Mouse (Mus musculus) gastrocnemius, postnatal 36 days (tissue): ENCODE measurements around the gene Med26. TPM values are rescaled to one million over a fixed set of nuclear protein-coding genes. Genes with fewer than 3 reads are reported as not detected.

Source experiments
- DNase-seq, 2 experiments: peaks; one replicate each; pipeline ENCODE4 v3.0.0; 2022
- intact Hi-C: fragments of 180-260 bp; cut with DNase I; formaldehyde crosslinking; loops from one replicate; pipeline ENCODE4 v1.15.1; 2025
- total RNA-seq, 2 experiments: library from RNA; stranded (reverse); gene quantifications; 2 replicates each; pipeline ENCODE4 v1.2.3; 2021

Gene Med26
- total RNA-seq, 2 experiments from 2014 or later, result 8.2 to 8.3 TPM

DNA sequence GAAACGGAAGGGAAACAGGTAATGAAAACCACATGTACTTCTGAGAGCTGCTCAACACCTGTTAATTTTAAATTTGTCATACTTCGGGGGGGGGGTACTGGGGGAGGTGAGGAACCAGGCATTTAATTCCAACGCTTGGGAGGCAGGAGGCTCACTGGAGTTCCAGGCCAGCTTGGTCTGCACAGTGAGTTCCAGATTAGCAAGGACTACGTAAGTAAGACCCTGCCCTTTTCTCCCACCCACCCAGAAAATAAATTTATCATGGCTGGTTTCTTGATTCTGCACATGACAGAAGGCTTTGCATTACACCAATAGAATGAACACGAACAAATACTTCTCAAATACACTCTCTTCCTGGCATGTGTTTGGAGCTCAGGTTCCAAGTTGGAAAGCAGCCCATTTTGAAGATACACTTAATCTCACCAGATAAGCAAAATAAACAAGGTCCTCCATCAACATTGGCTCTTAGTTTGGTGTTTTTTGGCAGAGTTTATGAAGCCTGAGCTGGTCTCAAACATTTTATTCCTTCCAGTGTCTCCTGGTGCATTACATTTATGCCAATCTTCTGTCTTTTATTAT is 1.3 kb upstream of the Med26 start:
- intact Hi-C loops, result loop anchor here (5.0 kb wide), 1 partner anchor 52 kb away; no protein-coding TSS in a partner anchor
- DNase-seq, result no peak

DNA sequence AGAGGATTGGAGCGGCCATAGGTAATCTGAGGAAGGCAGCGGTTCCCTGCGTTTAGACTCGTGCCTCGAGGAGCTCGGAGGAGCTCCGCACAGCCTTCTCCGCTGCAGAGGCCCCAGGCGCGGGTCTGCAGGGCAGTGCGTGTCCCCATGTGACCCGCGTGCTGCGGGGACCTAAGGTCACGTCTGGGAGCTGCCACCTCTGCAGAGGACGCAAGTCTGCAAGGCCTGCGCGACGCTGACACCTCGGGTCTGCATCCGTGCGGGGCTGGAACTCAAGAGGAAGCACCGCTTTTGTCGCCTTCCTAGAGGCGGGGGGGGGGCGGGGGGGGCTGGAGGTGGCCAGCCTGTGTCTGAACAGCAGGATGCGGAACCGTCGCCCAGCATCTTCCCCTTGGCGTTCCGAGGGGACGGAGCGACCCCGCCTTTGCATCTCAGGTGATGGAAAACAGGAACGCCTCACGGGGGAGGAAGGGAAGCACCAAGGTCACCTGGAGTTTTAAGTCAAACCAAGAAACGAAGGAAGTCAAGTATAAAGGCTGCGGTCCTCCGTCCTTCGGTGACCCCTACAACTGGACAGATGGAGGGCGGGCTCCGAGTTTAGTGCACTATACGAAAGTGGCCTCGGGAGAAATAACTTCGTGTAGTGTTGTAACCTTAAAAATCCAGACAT is 709 bp upstream of the Med26 start:
- no peak for DNase-seq

DNA sequence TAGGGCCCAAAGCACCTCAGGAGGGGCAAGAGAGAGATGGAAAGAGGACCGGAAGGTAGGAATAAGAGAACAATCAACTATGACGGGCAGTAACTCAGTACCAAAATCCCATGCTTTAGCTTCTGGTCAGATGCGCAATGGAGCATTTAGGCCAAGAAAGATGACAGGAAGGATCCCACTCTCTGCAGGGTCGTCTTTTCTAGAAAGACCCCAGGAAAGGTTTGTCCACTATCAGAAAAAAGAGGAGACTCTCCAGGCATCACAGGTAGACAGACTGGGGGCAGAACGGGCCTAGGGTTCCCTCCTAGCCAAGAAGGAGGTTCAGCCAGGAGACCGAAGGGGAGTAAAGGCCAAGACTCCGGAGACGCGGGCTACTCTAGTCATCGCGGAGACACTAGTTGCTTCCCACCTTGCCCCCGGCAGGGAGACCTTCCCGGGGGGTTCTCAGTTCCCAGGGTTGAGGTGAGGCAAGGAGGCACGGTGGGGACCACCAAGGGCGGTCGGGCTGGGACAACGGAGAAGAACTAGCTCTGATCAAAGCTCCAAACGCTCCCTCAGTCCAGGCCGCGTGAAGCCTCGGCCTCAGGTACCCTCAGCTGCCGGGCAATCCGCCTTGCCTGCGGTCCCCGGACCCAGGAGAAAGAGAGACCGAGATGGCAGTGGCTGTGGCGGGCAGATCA is 808 bp downstream of the Med26 start:
- intact Hi-C loops, result loop anchor here (5.0 kb wide), 1 partner anchor 50 kb away; no protein-coding TSS in a partner anchor
- peak in 1 of 2 experiments; percentile 16 for DNase-seq

More for the DNA sequence above, 709 bp upstream of the Med26 start:
- intact Hi-C loops, result loop anchor here (5.0 kb wide), 1 partner anchor 51 kb away; no protein-coding TSS in a partner anchor

DNA sequence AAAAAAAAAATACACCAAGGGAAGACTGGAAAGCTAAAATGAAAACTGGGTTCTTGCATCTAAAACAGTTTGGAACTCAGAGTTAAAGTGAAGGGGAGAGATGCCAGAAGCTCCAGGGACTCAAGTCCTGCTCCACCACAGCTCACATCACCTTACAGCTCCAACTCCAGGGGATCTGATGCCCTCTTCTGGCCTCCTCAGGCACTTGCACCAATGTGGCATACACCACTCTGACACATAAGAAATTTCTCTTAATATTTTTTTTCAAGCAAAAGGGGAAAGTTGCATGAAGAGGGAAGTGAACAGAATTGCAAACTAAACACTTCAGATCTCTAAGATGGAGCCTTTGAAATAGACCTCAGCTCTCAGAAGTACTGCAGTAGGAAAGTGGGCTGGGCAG is 8.8 kb downstream of the Med26 start:
- no peak for DNase-seq
- intact Hi-C loops, result no loop called here

DNA sequence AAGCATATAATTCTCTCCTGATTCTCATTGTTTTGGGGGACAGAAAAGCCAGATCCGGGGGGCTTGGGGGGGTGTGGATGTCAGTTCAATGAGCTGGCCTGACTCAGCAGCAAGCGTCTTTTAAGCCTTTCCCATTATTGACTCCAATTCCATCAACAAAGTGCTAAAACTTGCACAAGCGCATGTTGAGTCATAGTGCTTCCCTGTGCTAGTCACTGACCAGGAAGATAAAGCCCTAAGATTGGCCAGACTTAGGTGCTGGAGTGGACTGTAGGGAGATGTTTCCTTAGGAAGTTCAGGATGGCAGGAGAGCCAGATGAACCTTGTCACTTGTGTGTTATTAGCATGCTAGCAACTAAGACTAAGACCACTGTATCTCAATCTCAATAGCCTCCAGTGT is 13.2 kb downstream of the Med26 start:
- intact Hi-C loops, result no loop called here
- no peak for DNase-seq

DNA sequence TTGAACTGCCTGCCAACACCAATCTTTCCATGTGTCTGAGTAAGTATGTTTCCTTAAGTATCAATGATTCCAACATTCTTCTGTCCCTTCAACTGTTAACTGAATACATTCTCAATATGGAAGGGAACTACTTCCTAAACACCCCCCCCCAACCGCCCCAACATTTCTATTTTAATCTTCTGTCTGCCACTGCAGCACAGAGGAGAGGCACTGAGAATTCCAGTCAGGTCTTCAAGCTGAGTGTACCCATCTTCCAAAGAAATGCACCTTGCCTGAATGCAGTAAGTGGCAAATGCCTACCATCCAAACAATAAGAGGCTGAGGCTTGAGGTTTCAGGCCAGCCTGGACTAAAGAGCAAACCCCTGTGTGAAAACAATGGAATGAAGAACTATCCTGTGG is 16.0 kb downstream of the Med26 start:
- intact Hi-C loops, result no loop called here
- no peak for DNase-seq

DNA sequence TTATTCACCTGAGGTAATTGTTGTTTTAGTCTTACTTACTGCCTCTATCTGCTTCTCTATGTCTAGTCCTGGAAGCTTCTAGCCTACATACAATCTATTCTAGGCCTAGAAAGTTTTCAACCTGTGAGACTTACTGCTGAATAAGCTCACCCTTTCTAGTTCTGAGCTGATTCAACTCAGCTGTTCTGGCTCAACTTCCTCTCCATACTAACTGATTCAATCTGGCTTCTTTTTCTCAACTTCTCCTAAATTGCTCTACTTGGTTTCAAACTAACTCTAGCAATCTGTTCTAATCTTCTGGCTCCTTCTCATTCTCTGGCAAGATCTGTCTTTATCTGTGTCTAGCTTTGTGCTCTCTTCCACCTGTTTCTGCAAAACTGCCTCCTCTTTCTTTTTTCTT is 26.2 kb downstream of the Med26 start:
- DNase-seq, result no peak
- intact Hi-C loops, result no loop called here

DNA sequence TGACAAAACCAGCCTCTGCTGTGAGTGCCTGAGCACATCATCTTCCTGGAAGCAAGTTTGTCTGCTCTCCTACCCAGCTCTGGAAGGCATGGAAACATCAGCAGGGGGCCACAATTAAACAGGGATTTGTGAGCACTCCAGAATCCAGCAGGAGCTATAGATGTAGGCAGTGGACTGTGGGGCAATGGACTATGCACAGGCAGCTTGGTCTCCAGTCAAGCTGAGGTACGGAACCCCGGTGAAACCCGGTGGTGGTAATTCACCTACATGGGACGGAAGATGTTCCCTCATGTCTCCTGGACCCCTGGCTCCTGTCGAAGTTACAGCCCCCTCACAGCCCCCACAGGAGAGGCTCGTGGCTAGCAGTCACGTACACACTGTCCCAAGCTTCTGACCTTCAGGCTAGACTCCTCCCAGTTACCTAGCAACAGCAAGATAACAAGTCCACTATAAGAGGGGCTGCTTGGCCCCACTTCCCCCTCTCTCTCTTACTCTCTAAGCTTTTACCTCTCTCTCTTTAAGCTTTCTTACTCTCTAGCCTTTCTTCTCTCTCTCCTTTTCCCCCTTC is 30.6 kb downstream of the Med26 start:
- DNase-seq, result peak in 1 of 2 experiments; percentile 8
- intact Hi-C loops, result no loop called here

DNA sequence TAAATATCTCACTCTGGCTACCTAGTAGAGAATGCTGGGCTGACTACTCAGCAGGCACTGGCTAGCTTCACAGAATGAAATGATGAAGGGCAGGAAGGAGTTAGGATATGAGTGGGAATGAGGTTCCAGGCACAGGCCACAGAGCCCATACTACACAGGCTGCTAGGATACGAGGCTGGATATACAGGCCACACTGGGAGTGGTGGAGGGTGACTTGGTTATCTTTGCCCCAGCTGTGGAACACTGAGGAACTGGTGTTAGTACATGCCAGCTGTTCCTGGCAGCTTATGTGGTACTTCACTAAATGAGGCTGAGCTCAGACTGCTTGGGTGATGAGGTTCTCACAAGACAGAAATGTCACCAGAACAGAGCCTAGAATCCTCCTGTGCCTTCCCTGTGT is 34.9 kb downstream of the Med26 start:
- no peak for DNase-seq
- intact Hi-C loops, result no loop called here

DNA sequence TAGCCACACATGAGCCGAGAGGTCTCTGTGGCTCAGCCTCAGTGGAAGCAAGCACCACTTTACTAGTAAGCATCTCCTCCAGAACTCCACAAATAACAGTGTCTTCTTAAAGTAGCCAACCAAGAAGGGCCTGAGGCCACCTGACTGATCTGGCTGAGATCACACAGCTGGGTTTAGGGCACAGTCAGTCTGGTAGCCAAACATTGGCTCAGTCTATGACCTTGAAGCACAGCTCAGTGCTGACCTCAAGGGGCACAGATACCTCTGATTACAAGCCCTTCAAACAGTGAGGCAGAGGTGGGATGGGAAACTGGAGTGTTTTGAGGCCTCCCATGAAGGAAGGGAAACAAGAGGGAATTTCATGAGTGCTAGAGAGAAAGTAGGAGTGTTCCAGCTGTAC is 35.4 kb downstream of the Med26 start:
- intact Hi-C loops, result no loop called here
- no peak for DNase-seq

DNA sequence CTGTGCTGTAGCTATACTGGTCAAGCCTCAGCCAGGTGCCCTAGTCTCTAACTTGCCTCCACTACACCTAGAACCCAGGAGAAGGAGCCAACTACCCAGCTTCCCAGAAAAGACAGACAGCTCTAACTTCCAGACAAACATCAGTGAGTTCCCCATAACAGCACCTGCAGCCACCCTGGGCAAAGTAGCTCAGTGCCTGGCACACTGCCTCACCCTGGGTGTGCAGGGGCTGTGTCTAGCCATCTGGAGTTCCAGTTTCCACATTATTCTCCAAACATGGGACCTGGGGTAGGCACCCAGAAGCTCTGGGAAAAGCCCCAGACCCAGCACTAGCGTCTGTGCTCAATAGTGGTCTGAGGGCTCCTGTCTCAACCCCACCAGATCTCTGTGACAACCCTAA is 40.6 kb downstream of the Med26 start:
- peak in 1 of 2 experiments; percentile 11 for DNase-seq
- intact Hi-C loops, result no loop called here

DNA sequence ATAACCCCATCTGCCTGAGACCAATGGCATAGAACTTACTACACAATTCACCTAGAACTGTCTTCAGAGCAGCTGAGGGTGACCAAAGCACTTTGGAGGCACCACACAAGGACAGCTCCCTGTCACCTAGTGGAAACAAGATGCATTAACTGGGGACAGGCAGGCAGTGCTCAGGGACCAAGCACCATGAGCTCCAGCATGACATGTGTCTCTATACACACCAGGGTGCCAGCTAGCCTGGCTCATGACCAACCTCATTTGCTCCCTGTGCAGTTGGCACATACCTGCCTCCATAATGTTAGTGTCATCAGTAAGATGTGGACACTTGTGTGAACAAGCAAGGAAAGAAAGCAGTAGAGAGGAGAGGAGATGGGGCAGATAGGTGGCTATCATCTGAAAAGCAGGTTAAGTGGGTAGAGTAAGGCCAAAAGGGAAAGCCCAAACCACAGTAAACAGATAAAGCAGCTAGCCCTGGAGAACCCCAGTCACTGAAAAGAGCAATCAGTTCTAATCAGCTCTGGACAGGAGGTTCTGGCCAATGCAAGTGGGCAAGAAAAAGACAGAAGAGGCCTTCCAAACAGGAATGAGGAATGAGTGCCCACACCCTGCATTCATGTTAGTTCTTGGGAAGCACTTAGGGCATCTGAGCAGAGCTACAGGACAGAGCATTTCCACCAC is 43.3 kb downstream of the Med26 start:
- DNase-seq, result peak in 1 of 2 experiments; percentile 11
- intact Hi-C loops, result no loop called here

DNA sequence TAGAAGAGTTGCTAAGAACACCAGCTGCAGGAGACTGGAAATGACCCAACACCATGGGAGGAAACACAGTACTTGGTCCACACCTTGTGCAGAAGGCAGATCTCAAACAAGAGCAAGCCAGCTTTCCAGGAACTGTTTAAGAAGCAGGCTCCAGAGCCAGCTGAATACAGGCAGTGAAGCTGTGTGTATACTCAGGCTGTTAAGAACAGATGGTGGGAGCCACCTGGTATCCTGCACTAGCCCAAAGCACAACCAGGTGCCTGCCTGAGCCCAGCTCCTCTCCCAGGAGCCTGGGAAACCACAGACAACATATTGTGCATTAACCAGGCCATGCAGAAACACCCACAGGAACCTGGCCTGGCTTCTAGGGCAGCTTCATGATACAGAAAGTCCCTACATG is 43.9 kb downstream of the Med26 start:
- peak in 1 of 2 experiments; percentile 8 for DNase-seq
- intact Hi-C loops, result no loop called here

DNA sequence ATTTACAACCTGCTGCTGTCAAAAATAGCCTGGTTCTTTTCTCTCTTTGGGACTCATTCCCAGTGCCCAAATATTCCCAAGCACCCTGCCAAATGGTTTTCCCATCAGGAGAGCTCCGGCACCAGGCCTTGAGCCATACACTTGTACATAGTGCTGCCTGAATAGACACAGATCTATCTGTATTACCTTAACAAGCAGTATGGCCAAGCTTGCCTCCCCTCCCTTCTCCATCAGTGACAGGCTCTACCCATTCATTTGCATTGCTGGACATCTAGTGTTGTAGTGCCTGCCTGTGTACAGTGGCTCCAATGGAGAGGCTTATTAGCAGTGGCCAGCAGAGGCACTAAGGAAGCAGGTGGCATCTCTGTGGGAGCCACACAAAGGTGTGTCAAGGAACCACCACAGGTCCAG is 47.5 kb downstream of the Med26 start:
- intact Hi-C loops, result no loop called here
- no peak for DNase-seq

DNA sequence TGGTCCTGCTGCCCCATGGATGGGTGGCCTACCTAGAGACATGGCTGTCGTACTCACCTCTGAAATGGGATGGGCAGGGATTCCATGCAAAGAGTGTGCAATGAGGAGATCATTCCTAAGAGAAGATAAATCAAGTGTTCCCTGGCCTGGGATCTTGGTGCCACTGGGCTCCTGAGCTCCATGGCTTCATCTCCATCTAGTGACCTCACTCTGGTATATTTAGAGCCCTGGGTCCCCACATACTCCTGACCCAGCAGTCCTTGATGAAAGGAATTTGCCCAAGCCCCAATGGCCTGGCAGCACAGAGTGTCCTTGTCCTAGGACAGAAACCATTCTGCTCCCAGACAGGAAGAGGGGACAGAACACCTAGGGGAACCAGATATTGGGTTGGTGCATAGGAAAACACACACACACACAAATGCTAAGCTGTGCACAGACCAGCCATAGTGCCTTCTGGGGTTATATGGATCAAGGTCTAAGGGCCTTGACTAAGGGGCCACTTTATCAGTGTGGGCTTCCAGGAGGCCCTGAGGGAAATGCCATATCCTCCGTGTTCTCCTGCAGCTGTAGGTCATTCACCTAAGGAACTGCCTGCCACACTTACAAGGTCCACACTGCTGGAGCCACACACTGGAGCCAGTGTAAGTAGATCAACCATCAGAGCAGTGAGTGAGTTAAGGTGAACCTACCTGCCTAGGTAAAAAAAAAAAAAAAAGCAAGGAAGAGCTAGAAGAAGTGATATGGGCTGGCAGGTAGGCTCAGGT is 48.4 kb downstream of the Med26 start:
- intact Hi-C loops, result loop anchor here (2.0 to 5.0 kb wide), 2 partner anchors 48 to 73 kb away; partner anchors contain the start of genes Med26 and Tmem38a
- peak in 1 of 2 experiments; percentile 55 for DNase-seq

DNA sequence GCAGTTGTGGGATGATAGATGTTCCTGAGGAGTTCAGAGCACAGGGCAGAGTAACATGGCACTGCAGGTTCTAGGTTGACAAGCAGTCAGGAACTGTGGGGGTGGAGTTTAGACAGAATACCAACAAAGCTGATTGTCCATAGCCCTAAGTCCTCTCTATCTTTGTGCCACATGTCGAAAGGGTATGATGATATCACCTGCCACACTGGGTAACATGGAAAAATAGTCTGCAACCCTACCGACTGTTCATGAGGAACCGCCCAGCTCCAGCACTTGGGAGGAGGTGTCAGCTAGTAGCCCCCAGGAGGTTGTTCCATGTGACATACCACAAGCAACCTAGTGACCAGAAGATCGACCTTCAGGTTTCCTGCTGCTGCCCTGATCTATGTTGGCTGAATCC is 49.5 kb downstream of the Med26 start:
- intact Hi-C loops, result loop anchor here (2.0 to 5.0 kb wide), 2 partner anchors 49 to 74 kb away; partner anchors contain the start of genes Med26 and Tmem38a
- no peak for DNase-seq

DNA sequence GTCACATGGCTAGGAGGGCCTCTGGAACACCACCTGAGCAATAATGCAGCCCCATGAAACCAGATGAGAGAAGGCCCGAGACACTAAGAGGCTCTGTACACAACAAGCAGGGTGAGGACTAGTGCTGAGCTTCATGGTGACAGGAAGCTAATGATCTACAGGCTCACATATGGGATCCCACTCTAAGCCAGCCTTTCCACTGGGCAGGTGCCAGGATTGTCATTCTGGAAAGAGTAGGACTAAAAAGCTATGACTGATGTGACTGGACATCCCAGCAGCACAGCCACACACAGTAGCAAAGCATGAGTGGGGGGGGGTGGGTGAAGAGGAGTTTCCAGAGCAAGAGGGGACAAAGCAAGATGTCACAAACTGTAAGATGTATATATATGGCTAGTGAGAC is 50.2 kb downstream of the Med26 start:
- intact Hi-C loops, result loop anchor here (2.0 to 5.0 kb wide), 2 partner anchors 49 to 75 kb away; partner anchors contain the start of genes Med26 and Tmem38a
- DNase-seq, result no peak

DNA sequence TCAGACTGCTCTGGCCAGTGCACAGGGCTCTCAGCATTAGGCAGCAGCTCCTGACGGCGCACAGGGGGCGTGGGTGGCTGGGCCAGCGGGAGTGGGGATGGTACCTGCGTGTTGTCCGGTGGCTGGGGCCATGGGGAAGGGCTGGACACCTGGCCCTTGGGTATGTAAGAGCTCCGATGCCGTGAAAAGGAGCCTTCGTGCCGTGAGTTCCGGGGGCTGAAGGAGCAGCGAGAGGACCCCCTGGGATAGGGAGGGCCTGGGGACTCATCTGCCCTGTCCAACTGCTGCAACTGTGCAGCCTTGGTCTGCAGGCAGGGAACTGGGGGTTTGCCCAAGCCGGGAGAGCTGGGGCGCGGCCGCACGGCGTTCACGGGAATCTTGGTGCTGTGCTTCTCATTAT is 51.9 kb downstream of the Med26 start:
- intact Hi-C loops, result loop anchor here (5.0 kb wide), 1 partner anchor 51 kb away; the partner anchor contains the start of gene Med26
- no peak for DNase-seq

DNA sequence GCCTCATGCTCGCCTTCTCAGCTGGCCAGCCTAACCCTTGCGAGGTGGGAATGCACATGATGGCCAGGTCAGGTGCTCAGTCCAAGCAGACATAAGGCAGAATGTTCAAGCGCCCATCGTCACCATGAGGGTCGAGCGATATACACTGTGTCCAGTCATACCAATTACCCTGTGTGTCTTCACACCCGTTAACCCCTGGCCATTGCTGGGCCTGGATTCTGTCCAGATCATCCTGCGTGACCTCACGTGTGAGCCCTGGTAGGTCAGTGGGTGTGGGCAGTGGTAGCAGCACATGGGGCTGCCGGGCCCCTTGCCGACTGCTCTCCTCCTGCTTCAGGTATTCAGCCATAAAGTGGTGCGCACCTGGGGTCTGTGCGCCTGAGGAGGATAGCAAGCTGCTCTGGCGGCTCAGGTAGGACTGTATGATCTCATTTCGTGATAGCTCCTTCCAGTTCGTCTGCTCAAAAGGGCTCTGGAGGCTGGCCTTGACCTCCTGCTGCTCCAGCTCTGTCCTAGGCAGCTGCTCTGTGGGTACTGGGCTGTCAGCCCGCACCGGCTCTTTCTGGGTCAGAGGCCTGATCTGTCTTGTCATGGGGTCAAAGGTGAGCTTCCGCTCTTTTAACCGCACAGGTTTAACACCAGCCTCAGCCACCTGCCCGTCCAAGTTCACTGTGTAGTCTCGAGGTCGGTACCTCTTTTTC is 52.5 kb downstream of the Med26 start:
- no peak for DNase-seq
- intact Hi-C loops, result loop anchor here (5.0 kb wide), 1 partner anchor 52 kb away; the partner anchor contains the start of gene Med26
